Mouse (Mus musculus): ENCODE measurements at regions not wholly inside any gene's neighbourhood (a gene's known extent, or its start where the extent isn't known, plus 50 kb on each side); places are given as distances from the start of the nearest gene placed in this dataset.
A peak's percentile ranks its signal among the peaks of the same experiment; 100 is the strongest.
"Not testable (repeated sequence)": the region's sequence is repeated elsewhere in the genome, so short reads cannot be mapped to it uniquely, and the experiment has no call there.

- H3K9me3 ChIP-seq = no peaks in the 10 kb centered on the region
- no peak overlapping the region for H3K27ac ChIP-seq
- 82% methylated on average over 3 of the region's 3 CpGs for WGBS
- H3K27me3 ChIP-seq = no peaks in the 10 kb centered on the region
- no peak overlapping the region for H3K9ac ChIP-seq (replicated peaks)
- ATAC-seq = no peak
- H3K36me3 ChIP-seq = no peaks in the 10 kb centered on the region
- no peak overlapping the region for H3K4me2 ChIP-seq (replicated peaks)
- no peak overlapping the region for H3K4me3 ChIP-seq (replicated peaks)
- no peaks in the 10 kb centered on the region for H3K4me1 ChIP-seq (replicated peaks)
Observed at GRCm38 (mm10) chr1:124517543-124518171, 472.3 kb upstream of the Dpp10 start.

GRCm38 (mm10) chr1:124510492-124510891, 465.1 kb upstream of the Dpp10 start:
- Histone ChIP-seq H3K4me2 (replicated peaks) (no peak overlapping the region), H3K9me3 (no peaks in the 10 kb centered on the region), H3K36me3 (no peaks in the 10 kb centered on the region), H3K27ac (no peak overlapping the region), H3K27me3 (no peaks in the 10 kb centered on the region), H3K4me1 (replicated peaks) (no peaks in the 10 kb centered on the region), H3K4me3 (replicated peaks) (no peak overlapping the region), H3K9ac (replicated peaks) (no peak overlapping the region)
- WGBS = 94% methylated on average over 7 of the region's 7 CpGs
- ATAC-seq = no peak

GRCm38 (mm10) chr1:124488456-124488855, 443.1 kb upstream of the Dpp10 start:
- H3K4me3 ChIP-seq (replicated peaks) = no peak overlapping the region
- H3K4me2 ChIP-seq (replicated peaks) = no peak overlapping the region
- ATAC-seq = no peak
- H3K27me3 ChIP-seq = no peaks in the 10 kb centered on the region
- no peaks in the 10 kb centered on the region for H3K36me3 ChIP-seq
- no peak overlapping the region for H3K27ac ChIP-seq
- H3K9me3 ChIP-seq = no peaks in the 10 kb centered on the region
- H3K4me1 ChIP-seq (replicated peaks) = no peaks in the 10 kb centered on the region
- H3K9ac ChIP-seq (replicated peaks) = no peak overlapping the region

GRCm38 (mm10) chr1:124487965-124488364, 442.6 kb upstream of the Dpp10 start:
- Histone ChIP-seq H3K4me3 (replicated peaks) (no peak overlapping the region), H3K36me3 (no peaks in the 10 kb centered on the region), H3K9me3 (no peaks in the 10 kb centered on the region), H3K4me2 (replicated peaks) (no peak overlapping the region), H3K27me3 (no peaks in the 10 kb centered on the region), H3K27ac (no peak overlapping the region), H3K4me1 (replicated peaks) (no peaks in the 10 kb centered on the region), H3K9ac (replicated peaks) (no peak overlapping the region)
- no peak for ATAC-seq

- Histone ChIP-seq H3K27me3 (no peaks in the 10 kb centered on the region), H3K4me1 (replicated peaks) (no peaks in the 10 kb centered on the region), H3K36me3 (no peaks in the 10 kb centered on the region), H3K4me2 (replicated peaks) (no peak overlapping the region), H3K27ac (no peak overlapping the region), H3K4me3 (replicated peaks) (no peak overlapping the region), H3K9ac (replicated peaks) (no peak overlapping the region), H3K9me3 (no peaks in the 10 kb centered on the region)
- WGBS = 43% methylated on average over 1 of the region's 1 CpGs
- ATAC-seq = no peak
Observed at GRCm38 (mm10) chr1:124450128-124450527, 404.8 kb upstream of the Dpp10 start.

- no peak overlapping the region for H3K4me3 ChIP-seq (replicated peaks)
- no peak for ATAC-seq
- H3K4me2 ChIP-seq (replicated peaks) = no peak overlapping the region
- no peaks in the 10 kb centered on the region for H3K36me3 ChIP-seq
- no peak overlapping the region for H3K9ac ChIP-seq (replicated peaks)
- no peaks in the 10 kb centered on the region for H3K4me1 ChIP-seq (replicated peaks)
- no peak overlapping the region for H3K27ac ChIP-seq
- WGBS = 92% methylated on average over 1 of the region's 1 CpGs
- no peaks in the 10 kb centered on the region for H3K27me3 ChIP-seq
- H3K9me3 ChIP-seq = no peaks in the 10 kb centered on the region
Observed at GRCm38 (mm10) chr1:124439526-124439925, 394.2 kb upstream of the Dpp10 start.

- H3K4me1 ChIP-seq (replicated peaks) = no peaks in the 10 kb centered on the region
- H3K4me3 ChIP-seq (replicated peaks) = no peak overlapping the region
- H3K36me3 ChIP-seq = no peaks in the 10 kb centered on the region
- no peak overlapping the region for H3K27ac ChIP-seq
- H3K9me3 ChIP-seq = peaks cover 4% of the 10 kb centered on the region; the same call in 1 of the 2 replicates
- H3K27me3 ChIP-seq = no peaks in the 10 kb centered on the region
- no peak for ATAC-seq
- no peak overlapping the region for H3K4me2 ChIP-seq (replicated peaks)
- H3K9ac ChIP-seq (replicated peaks) = no peak overlapping the region
Observed at GRCm38 (mm10) chr1:124435850-124436249, 390.5 kb upstream of the Dpp10 start.

GRCm38 (mm10) chr1:124429583-124429982, 384.2 kb upstream of the Dpp10 start:
- Histone ChIP-seq H3K9me3 (peaks cover 4% of the 10 kb centered on the region; the same call in 1 of the 2 replicates), H3K27me3 (no peaks in the 10 kb centered on the region), H3K4me1 (replicated peaks) (no peaks in the 10 kb centered on the region), H3K36me3 (no peaks in the 10 kb centered on the region), H3K4me2 (replicated peaks) (no peak overlapping the region), H3K9ac (replicated peaks) (no peak overlapping the region), H3K27ac (no peak overlapping the region), H3K4me3 (replicated peaks) (no peak overlapping the region)
- WGBS = 72% methylated on average over 4 of the region's 4 CpGs
- no peak for ATAC-seq

- H3K36me3 ChIP-seq = no peaks in the 10 kb centered on the region
Observed at GRCm38 (mm10) chr1:124416762-124417161, 371.4 kb upstream of the Dpp10 start.

GRCm38 (mm10) chr1:124410236-124410635, 364.9 kb upstream of the Dpp10 start:
- ATAC-seq = no peak
- Histone ChIP-seq H3K27me3 (no peaks in the 10 kb centered on the region), H3K27ac (no peak overlapping the region), H3K36me3 (no peaks in the 10 kb centered on the region), H3K9me3 (no peaks in the 10 kb centered on the region), H3K4me1 (replicated peaks) (no peaks in the 10 kb centered on the region), H3K4me2 (replicated peaks) (no peak overlapping the region), H3K4me3 (replicated peaks) (no peak overlapping the region), H3K9ac (replicated peaks) (no peak overlapping the region)
- WGBS = 52% methylated on average over 2 of the region's 2 CpGs

More at GRCm38 (mm10) chr1:124416762-124417161, 371.4 kb upstream of the Dpp10 start:
- H3K4me3 ChIP-seq (replicated peaks) = no peak overlapping the region
- no peak for ATAC-seq
- 76% methylated on average over 4 of the region's 4 CpGs for WGBS
- no peaks in the 10 kb centered on the region for H3K9me3 ChIP-seq
- no peaks in the 10 kb centered on the region for H3K4me1 ChIP-seq (replicated peaks)
- H3K27ac ChIP-seq = no peak overlapping the region
- H3K9ac ChIP-seq (replicated peaks) = no peak overlapping the region
- H3K27me3 ChIP-seq = no peaks in the 10 kb centered on the region
- H3K4me2 ChIP-seq (replicated peaks) = no peak overlapping the region

- Histone ChIP-seq H3K9me3 (no peaks in the 10 kb centered on the region), H3K9ac (replicated peaks) (no peak overlapping the region), H3K36me3 (no peaks in the 10 kb centered on the region), H3K4me3 (replicated peaks) (no peak overlapping the region), H3K27me3 (no peaks in the 10 kb centered on the region), H3K27ac (no peak overlapping the region), H3K4me2 (replicated peaks) (no peak overlapping the region), H3K4me1 (replicated peaks) (no peaks in the 10 kb centered on the region)
- 0 out of 2 replicates have a peak, but pooled peaks have one; percentile 55 for ATAC-seq
- WGBS = 46% methylated on average over 3 of the region's 3 CpGs
Observed at GRCm38 (mm10) chr1:124409781-124410180, 364.4 kb upstream of the Dpp10 start.

GRCm38 (mm10) chr1:124369604-124370003, 324.2 kb upstream of the Dpp10 start:
- ATAC-seq = no peak
- no peaks in the 10 kb centered on the region for H3K27me3 ChIP-seq
- H3K36me3 ChIP-seq = no peaks in the 10 kb centered on the region
- H3K4me1 ChIP-seq (replicated peaks) = no peaks in the 10 kb centered on the region
- no peak overlapping the region for H3K4me3 ChIP-seq (replicated peaks)
- no peak overlapping the region for H3K9ac ChIP-seq (replicated peaks)
- no peaks in the 10 kb centered on the region for H3K9me3 ChIP-seq
- no peak overlapping the region for H3K27ac ChIP-seq
- H3K4me2 ChIP-seq (replicated peaks) = no peak overlapping the region
- 29% methylated on average over 4 of the region's 4 CpGs for WGBS

GRCm38 (mm10) chr1:124348491-124348890, 303.1 kb upstream of the Dpp10 start:
- not testable (repeated sequence) for H3K9me3 ChIP-seq; H3K4me2 ChIP-seq (replicated peaks); H3K9ac ChIP-seq (replicated peaks); H3K4me3 ChIP-seq (replicated peaks); H3K27me3 ChIP-seq; H3K27ac ChIP-seq; ATAC-seq; H3K4me1 ChIP-seq (replicated peaks); H3K36me3 ChIP-seq
- 71% methylated on average over 1 of the region's 1 CpGs for WGBS
